Mouse (Mus musculus): ENCODE measurements around the gene Ptger2.

Gene Ptger2

DNA sequence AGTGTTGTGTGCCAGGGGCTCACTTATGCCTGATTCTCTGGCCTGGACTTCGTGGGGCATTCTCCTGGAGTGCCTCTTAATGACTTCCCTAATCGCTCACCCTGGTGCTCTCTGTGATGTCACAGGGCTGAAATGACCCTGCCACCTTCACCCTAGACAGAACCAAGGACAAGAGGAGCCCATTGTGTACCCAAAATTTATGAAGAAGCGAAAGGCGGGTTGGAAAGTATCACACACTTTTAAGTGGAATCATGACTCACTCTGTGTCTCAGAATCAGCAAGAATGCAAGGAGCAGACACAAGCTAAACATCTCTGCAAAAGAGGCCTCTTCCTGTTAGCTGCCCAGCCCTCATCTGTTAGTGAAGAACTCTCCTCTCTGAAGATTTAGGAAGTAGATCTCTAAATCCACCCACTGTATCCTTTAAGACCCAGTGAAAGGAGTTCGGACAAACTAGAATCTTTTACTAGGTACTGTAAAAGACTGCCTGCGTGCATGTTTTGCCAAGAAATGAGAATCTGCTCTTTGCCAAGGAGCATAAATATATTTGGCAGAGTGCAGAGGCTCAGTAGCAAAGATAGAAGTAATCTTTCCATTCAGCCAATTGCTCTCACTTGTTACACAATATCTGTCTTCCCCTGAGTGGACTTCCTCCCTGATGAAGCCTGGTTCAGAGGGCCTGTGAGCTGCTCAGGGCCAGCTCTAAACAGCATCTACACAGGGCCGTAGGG, 61.9 kb downstream of the Ptger2 start:
- no peak for DNase-seq (ENCODE audit: low read depth, low spot score)

DNA sequence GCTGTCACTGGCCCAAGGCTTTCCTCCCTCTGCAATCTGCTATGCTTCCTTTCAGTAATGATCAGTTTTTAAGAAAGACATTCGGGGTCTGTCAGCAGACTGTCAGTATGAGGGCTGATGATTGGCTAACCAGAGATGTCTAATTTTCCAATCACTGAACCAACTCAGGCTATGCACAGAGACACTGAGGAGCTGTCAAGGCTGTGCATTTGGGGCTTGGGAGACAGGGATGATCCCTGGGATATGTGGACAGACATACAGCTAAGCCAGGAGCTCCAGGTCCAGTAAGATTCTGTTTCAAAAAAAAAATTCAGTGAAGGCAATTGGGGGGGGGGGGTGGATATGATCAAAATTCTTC, 62.4 kb downstream of the Ptger2 start:
- no peak for DNase-seq (ENCODE audit: low read depth, low spot score)

- no peak for DNase-seq (ENCODE audit: low read depth, low spot score)
Observed at GRCm38 (mm10) chr14:45051116-45051515, 63.1 kb downstream of the Ptger2 start.
